Mouse (Mus musculus) thymus, adult 18-20 months (tissue): ENCODE data around the gene Zfp651.

Experiments used
- DNase-seq, 2 experiments: peaks; one replicate each; pipeline ENCODE4 v3.0.0; 2022; ENCODE audit warnings: mixed read lengths in 2 of 2

Zfp651 gene

GRCm38 (mm10) chr9:121819073-121819770 is 60.1 kb downstream of the Zfp651 start:
- DNase-seq = no peak

- DNase-seq = no peak
Observed at GRCm38 (mm10) chr9:121819771-121820471, 60.8 kb downstream of the Zfp651 start.

- DNase-seq = no peak
Observed at GRCm38 (mm10) chr9:121820765-121821164, 61.6 kb downstream of the Zfp651 start.
